Mouse (Mus musculus) cortical plate, adult 2 months (tissue): ENCODE measurements at regions not wholly inside any gene's neighbourhood (a gene's known extent, or its start where the extent isn't known, plus 50 kb on each side); places are given as distances from the start of the nearest gene placed in this dataset.

Experiments used
- H3K27ac ChIP-seq: fragments of 200-500 bp; 2 replicates; pipeline ENCODE4 v1.5.1; 2012; ENCODE audit warnings: low read length, control low read depth, inconsistent platforms; ENCODE audit not compliant: insufficient read depth
- H3K4me1 ChIP-seq: fragments of 200-500 bp; 2 replicates; pipeline ENCODE4 v1.6.1; 2011; ENCODE audit warnings: low read length; ENCODE audit not compliant: control insufficient read depth, insufficient read depth
- H3K4me3 ChIP-seq: fragments of 200-500 bp; 2 replicates; pipeline ENCODE4 v1.5.1; 2011; ENCODE audit warnings: mild to moderate bottlenecking, low read length, control low read depth; ENCODE audit not compliant: insufficient read depth
- CTCF ChIP-seq: fragments of 200-500 bp; IDR thresholded peaks from 2 replicates; pipeline ENCODE4 v1.5.1; 2011; ENCODE audit warnings: mild to moderate bottlenecking, control low read depth, low read length; ENCODE audit not compliant: insufficient read depth; ENCODE audit errors: extremely low read depth
- POLR2A ChIP-seq: fragments of 200-500 bp; IDR thresholded peaks from 2 replicates; pipeline ENCODE4 v1.6.1; 2011; ENCODE audit warnings: mild to moderate bottlenecking, low read length, control low read depth; ENCODE audit not compliant: insufficient read depth; ENCODE audit errors: extremely low read depth

DNA sequence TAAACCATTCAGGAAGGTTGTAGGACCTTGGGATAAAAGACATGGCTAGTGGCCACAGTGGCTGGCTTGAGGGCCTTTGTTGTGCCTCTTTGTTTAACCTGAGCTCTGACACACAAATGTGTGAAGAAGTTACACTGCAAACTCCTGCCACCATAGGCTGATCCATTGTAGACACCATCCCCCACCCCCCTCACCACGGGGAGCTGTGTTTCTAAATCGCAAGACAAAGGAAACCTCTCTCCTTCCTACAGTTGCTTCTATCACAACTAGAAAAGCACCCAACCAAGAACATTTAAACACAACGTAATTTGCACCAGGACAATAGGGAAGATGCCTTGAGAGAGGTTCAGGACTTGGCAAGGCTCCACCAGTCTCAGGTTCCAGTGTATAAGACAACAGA is 97.1 kb upstream of the Dap start:
- H3K4me1 ChIP-seq: no peaks in the 10 kb centered on the region
- TF ChIP-seq POLR2A: no peak
- TF ChIP-seq CTCF: no peak
- no peak overlapping the region for H3K4me3 ChIP-seq
- no peak overlapping the region for H3K27ac ChIP-seq

DNA sequence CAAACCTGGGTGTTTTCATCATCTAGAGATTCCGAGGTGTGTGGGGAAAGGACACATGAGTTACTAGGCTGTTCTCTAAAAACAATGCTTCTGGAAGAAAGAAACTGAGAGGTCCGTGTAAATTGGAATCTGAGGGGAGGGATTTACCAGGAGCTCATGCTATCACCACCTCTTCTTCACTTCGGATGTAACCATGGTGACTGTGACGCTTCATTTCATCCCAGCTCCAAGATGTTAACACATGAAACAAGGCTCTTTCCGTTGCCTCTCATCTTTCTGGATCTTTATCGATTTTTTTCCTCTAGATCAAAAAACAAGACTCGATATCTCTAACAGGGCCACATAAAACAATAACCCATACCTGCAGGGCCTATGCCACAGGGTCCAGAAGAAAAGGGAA is 89.2 kb upstream of the Dap start:
- Histone ChIP-seq H3K4me1 (0 out of 2 replicates have a peak, but pooled peaks cover 2% of the 10 kb centered on the region), H3K4me3 (no peak overlapping the region), H3K27ac (no peak overlapping the region)
- TF ChIP-seq CTCF: no peak
- no peak for TF ChIP-seq POLR2A

DNA sequence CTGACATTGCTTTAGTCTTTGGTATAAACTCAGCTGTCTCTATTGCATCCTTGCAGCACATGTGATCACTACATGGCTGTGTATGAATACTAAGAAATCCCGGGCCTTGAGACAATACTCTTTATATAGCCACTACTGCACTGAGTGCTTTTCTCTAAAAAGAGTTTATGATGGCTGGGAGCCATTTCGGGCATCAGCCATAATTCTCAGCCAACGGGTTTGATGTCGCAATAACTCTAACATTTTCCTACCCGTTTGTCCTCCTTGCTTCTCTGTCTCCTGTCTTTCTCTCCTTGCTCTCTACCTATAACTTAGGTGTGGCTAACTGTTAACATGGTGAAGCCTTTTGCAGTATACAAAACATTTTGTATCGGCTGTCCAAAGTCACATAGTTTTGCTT is 85.5 kb upstream of the Dap start:
- 0 out of 2 replicates have a peak, but pooled peaks cover 2% of the 10 kb centered on the region for H3K4me1 ChIP-seq
- H3K4me3 ChIP-seq: no peak overlapping the region
- H3K27ac ChIP-seq: no peak overlapping the region
- no peak for TF ChIP-seq POLR2A
- no peak for TF ChIP-seq CTCF

DNA sequence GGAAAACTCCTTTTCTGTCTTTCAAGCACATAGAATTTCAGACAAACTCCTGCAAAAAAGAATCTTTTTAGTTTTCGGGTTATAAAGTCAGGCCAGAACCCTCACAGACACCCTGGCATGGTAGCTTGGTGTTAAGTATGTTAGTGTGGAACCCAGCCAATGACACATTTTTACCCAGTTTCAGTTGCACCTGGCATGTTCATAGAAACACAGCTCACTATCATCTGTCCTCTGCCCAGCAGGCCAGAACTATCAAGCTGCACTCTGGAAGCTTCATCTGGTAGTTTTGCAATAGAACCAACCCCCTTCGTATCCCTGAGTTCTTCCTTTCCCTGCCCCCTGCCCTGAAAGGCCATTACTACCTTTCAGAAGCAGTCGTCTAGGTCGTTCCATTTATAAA is 82.4 kb upstream of the Dap start:
- no peak overlapping the region for H3K4me3 ChIP-seq
- no peak for TF ChIP-seq POLR2A
- TF ChIP-seq CTCF: no peak
- no peak overlapping the region for H3K27ac ChIP-seq
- H3K4me1 ChIP-seq: no peaks in the 10 kb centered on the region

DNA sequence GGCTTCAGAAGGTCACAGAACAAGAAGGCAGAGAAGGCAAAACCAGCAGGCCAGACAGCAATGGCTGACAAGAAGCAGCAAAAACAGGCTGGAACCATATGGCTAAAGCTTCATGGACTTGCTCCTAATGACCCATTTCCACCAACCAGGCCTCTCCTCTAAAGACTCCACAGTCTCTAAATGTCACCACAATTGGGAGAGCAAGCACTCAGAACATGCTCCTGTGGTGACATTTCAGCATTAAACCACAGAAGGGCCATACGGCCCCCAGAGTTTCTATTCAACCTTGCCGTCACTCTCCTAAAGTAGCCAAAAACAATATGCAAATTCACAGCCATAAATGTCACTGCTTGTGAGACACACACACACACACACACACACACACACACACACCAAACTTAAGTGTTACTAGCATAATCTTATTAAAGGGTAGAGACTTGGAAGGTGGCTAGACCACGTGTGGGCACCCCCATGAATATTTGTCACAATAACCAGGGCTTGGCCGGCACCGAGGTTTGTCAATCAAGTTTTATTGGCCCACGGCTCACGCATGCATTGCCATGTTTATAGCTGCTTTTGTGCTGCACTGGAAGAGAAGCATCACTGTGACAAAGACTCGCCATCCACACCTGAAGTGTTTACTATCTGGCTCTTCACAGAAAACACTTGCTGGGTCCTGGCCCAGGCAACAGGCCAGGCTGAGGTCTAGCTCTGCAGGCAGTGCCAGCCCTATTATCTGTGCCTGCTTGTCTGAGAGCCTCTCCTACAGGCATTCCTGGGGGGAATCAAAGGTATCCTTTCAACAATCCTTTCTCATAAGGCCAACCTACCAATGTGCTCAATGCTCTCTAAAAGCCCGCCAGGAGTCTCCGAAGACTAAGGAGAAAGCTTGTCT is 75.6 kb upstream of the Dap start:
- no peak overlapping the region for H3K27ac ChIP-seq
- no peaks in the 10 kb centered on the region for H3K4me1 ChIP-seq
- TF ChIP-seq POLR2A (no peak), CTCF (no peak)
- H3K4me3 ChIP-seq: no peak overlapping the region

- Histone ChIP-seq H3K4me1 (no peaks in the 10 kb centered on the region), H3K4me3 (no peak overlapping the region), H3K27ac (no peak overlapping the region)
- no peak for TF ChIP-seq CTCF
- TF ChIP-seq POLR2A: no peak
Measured at GRCm38 (mm10) chr15:31149855-31150254, 74.3 kb upstream of the Dap start.

DNA sequence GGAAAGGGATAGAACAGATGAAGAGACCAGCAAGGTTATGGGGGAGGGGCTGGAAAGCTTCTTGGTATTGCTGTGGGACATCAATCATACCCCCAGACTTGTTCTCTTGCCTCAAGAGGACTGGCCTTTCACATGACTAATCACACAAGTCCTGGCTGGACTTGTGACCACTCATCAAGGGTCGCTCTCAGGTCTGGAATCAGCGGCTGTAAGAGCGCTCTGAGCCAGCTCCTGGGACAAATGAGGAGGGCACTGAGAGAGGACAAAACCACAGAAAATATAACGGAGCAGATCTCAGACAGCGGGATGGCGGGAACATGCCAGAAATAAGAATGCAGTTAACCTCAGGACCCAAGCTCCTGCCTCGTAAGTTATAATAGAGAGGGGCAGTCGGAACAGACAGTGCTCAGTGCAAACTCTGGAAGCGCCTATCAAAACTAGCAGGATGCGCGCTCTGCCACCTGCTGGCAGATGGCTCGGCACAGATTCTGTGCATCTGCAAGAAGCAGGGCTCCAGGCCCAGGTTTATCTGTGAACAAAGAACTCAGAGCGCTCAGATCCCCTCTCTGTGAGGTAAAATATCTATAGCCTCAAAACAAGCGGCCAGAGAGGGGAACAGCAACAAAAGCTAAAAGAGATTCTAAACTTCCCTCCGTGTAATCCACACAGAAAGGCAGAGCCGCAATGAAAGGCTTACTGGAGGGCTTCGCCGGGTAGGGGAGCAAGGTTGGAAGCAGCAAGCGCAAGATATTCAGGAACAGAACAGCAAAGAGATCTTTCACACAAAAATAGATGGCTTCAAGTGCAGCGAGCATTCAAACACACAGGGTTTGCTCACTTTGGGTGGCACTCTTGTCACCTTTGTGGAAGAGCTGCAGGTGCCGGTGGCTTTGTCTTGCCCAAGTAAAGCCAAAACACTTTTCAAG is 73.3 kb upstream of the Dap start:
- H3K4me3 ChIP-seq: no peak overlapping the region

DNA sequence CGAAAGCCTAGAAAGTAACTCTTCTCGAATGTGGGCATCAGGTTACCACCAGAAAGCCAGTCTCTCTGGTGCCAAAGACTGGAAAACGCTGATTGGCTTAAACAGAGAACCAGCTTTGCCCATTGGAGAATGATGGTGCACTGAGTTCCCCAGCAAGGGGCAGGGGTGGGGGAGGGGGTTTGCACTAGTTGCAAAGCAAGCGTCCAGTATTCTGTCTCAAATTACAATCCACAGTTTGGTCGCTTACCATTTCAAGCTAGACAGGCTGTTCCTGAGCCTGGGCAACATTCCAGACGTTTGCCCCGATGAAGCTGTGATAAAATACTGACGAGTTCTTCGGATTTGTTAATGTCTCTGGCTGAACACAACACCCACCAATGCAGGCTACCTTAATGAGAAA is 69.0 kb upstream of the Dap start:
- H3K27ac ChIP-seq: no peak overlapping the region
- no peaks in the 10 kb centered on the region for H3K4me1 ChIP-seq
- no peak overlapping the region for H3K4me3 ChIP-seq
- TF ChIP-seq CTCF (no peak), POLR2A (no peak)

More for the DNA sequence above, 73.3 kb upstream of the Dap start:
- TF ChIP-seq CTCF (peak; percentile 71), POLR2A (no peak)
- Histone ChIP-seq H3K27ac (no peak overlapping the region), H3K4me1 (no peaks in the 10 kb centered on the region)

GRCm38 (mm10) chr15:31166543-31167105 is 57.5 kb upstream of the Dap start:
- Histone ChIP-seq H3K4me3 (no peak overlapping the region), H3K27ac (no peak overlapping the region), H3K4me1 (no peaks in the 10 kb centered on the region)
- TF ChIP-seq CTCF: no peak
